Mouse (Mus musculus): ENCODE measurements around the gene Thrb. TPM values are rescaled to one million over a fixed set of nuclear protein-coding genes. Genes with fewer than 3 reads are reported as not detected.
A peak's percentile ranks its signal among the peaks of the same experiment; 100 is the strongest.

The Thrb gene
- 1 to 10 TPM in 17 of 26 experiments, under 1 TPM in 5, not detected in 4; 0.30 to 2.9 (median 1.7) TPM for total RNA-seq (2018; cell fraction: chromatin; rRNA removed)
- under 1 TPM; 0.10 to 0.87 (median 0.30) TPM for total RNA-seq (2018; cell fraction: cytosol; rRNA removed)
- 1 to 10 TPM in 9 of 26 experiments, under 1 TPM in 17; 0.18 to 3.5 (median 0.77) TPM for total RNA-seq (2018; cell fraction: nucleus; rRNA removed)
- 0.11 to 0.30 TPM (median 0.25 TPM) in 3 replicates for polyA plus RNA-seq (2018)

- Histone ChIP-seq H3K27ac (no peak within 1 kb of the TSS), H3K36me3 (ENCODE audit: inconsistent target) (no peaks in the 10 kb centered on the region), H3K4me3 (ENCODE audit: inconsistent target) (peak within 1 kb of the TSS; percentile 32), H3K79me2 (ENCODE audit: inconsistent target) (no peaks in the 10 kb centered on the region)
- 2% methylated on average over 22 of the region's 23 CpGs for WGBS (ENCODE audit: missing documents)
Observed at GRCm38 (mm10) chr14:17659686-17660328, at the start of gene Thrb. TSS of gene Thrb (plus strand) at chr14:17660261.

GRCm38 (mm10) chr14:17621671-17622070 lies 38.4 kb upstream of the Thrb start:
- Histone ChIP-seq H3K79me2 (ENCODE audit: inconsistent target) (no peaks in the 10 kb centered on the region), H3K36me3 (ENCODE audit: inconsistent target) (no peaks in the 10 kb centered on the region), H3K27ac (no peak overlapping the region), H3K4me3 (ENCODE audit: inconsistent target) (no peak overlapping the region)
- WGBS (ENCODE audit: missing documents) = 63% methylated on average over 3 of the region's 3 CpGs

GRCm38 (mm10) chr14:17623936-17624335 lies 36.1 kb upstream of the Thrb start:
- H3K79me2 ChIP-seq (ENCODE audit: inconsistent target) = no peaks in the 10 kb centered on the region
- no peaks in the 10 kb centered on the region for H3K36me3 ChIP-seq (ENCODE audit: inconsistent target)
- no peak overlapping the region for H3K27ac ChIP-seq
- H3K4me3 ChIP-seq (ENCODE audit: inconsistent target) = no peak overlapping the region
- 82% methylated on average over 2 of the region's 2 CpGs for WGBS (ENCODE audit: missing documents)

- H3K79me2 ChIP-seq (ENCODE audit: inconsistent target) = no peaks in the 10 kb centered on the region
- WGBS (ENCODE audit: missing documents) = 51% methylated on average over 5 of the region's 5 CpGs
- H3K36me3 ChIP-seq (ENCODE audit: inconsistent target) = no peaks in the 10 kb centered on the region
- H3K4me3 ChIP-seq (ENCODE audit: inconsistent target) = no peak overlapping the region
- no peak overlapping the region for H3K27ac ChIP-seq
Observed at GRCm38 (mm10) chr14:17629215-17629614, 30.8 kb upstream of the Thrb start.

GRCm38 (mm10) chr14:17632887-17633522 lies 27.1 kb upstream of the Thrb start:
- no peak overlapping the region for H3K27ac ChIP-seq
- no peak overlapping the region for H3K4me3 ChIP-seq (ENCODE audit: inconsistent target)
- no peaks in the 10 kb centered on the region for H3K36me3 ChIP-seq (ENCODE audit: inconsistent target)
- 11% methylated on average over 19 of the region's 19 CpGs for WGBS (ENCODE audit: missing documents)
- no peaks in the 10 kb centered on the region for H3K79me2 ChIP-seq (ENCODE audit: inconsistent target)

- Histone ChIP-seq H3K4me3 (ENCODE audit: inconsistent target) (no peak overlapping the region), H3K36me3 (ENCODE audit: inconsistent target) (no peaks in the 10 kb centered on the region), H3K79me2 (ENCODE audit: inconsistent target) (no peaks in the 10 kb centered on the region), H3K27ac (no peak overlapping the region)
- 87% methylated on average over 3 of the region's 3 CpGs for whole genome bisulfite sequencing (ENCODE audit: missing documents)
Observed at GRCm38 (mm10) chr14:17636971-17637370, 23.1 kb upstream of the Thrb start.

GRCm38 (mm10) chr14:17641770-17642169 lies 18.3 kb upstream of the Thrb start:
- Histone ChIP-seq H3K27ac (no peak overlapping the region), H3K36me3 (ENCODE audit: inconsistent target) (no peaks in the 10 kb centered on the region), H3K4me3 (ENCODE audit: inconsistent target) (no peak overlapping the region), H3K79me2 (ENCODE audit: inconsistent target) (no peaks in the 10 kb centered on the region)
- 90% methylated on average over 3 of the region's 3 CpGs for WGBS (ENCODE audit: missing documents)

- Histone ChIP-seq H3K4me3 (ENCODE audit: inconsistent target) (no peak overlapping the region), H3K27ac (no peak overlapping the region), H3K36me3 (ENCODE audit: inconsistent target) (no peaks in the 10 kb centered on the region), H3K79me2 (ENCODE audit: inconsistent target) (no peaks in the 10 kb centered on the region)
- WGBS (ENCODE audit: missing documents) = 89% methylated on average over 5 of the region's 5 CpGs
Observed at GRCm38 (mm10) chr14:17655084-17655483, 5.0 kb upstream of the Thrb start.

- Histone ChIP-seq H3K36me3 (ENCODE audit: inconsistent target) (no peaks in the 10 kb centered on the region), H3K27ac (no peak overlapping the region), H3K79me2 (ENCODE audit: inconsistent target) (no peaks in the 10 kb centered on the region), H3K4me3 (ENCODE audit: inconsistent target) (peak overlapping the region; percentile 32; the same call in 1 of the 2 replicates)
- 0% methylated on average over 9 of the region's 10 CpGs for WGBS (ENCODE audit: missing documents)
Observed at GRCm38 (mm10) chr14:17659031-17659430, 1.0 kb upstream of the Thrb start.

- H3K79me2 ChIP-seq (ENCODE audit: inconsistent target) = no peaks in the 10 kb centered on the region
- no peak overlapping the region for H3K27ac ChIP-seq
- WGBS (ENCODE audit: missing documents) = under 1% methylated on average over 73 of the region's 82 CpGs
- H3K4me3 ChIP-seq (ENCODE audit: inconsistent target) = peak overlapping the region; percentile 32
- H3K36me3 ChIP-seq (ENCODE audit: inconsistent target) = no peaks in the 10 kb centered on the region
Observed at GRCm38 (mm10) chr14:17660329-17661099, 453 bp downstream of the Thrb start.

GRCm38 (mm10) chr14:17661100-17661521 lies 1.1 kb downstream of the Thrb start:
- Histone ChIP-seq H3K36me3 (ENCODE audit: inconsistent target) (no peaks in the 10 kb centered on the region), H3K4me3 (ENCODE audit: inconsistent target) (peak overlapping the region; percentile 16; the same call in 1 of the 2 replicates)
- 1% methylated on average over 16 of the region's 16 CpGs for WGBS (ENCODE audit: missing documents)

GRCm38 (mm10) chr14:17662087-17662486 lies 2.0 kb downstream of the Thrb start:
- Histone ChIP-seq H3K27ac (no peak overlapping the region), H3K36me3 (ENCODE audit: inconsistent target) (no peaks in the 10 kb centered on the region), H3K4me3 (ENCODE audit: inconsistent target) (no peak overlapping the region), H3K79me2 (ENCODE audit: inconsistent target) (no peaks in the 10 kb centered on the region)
- 75% methylated on average over 5 of the region's 5 CpGs for WGBS (ENCODE audit: missing documents)

More at GRCm38 (mm10) chr14:17661100-17661521, 1.1 kb downstream of the Thrb start:
- Histone ChIP-seq H3K27ac (no peak overlapping the region), H3K79me2 (ENCODE audit: inconsistent target) (no peaks in the 10 kb centered on the region)

GRCm38 (mm10) chr14:17674335-17674734 lies 14.3 kb downstream of the Thrb start:
- 89% methylated on average over 1 of the region's 1 CpGs for WGBS (ENCODE audit: missing documents)
- Histone ChIP-seq H3K27ac (no peak overlapping the region), H3K36me3 (ENCODE audit: inconsistent target) (no peaks in the 10 kb centered on the region), H3K4me3 (ENCODE audit: inconsistent target) (no peak overlapping the region), H3K79me2 (ENCODE audit: inconsistent target) (no peaks in the 10 kb centered on the region)

- 93% methylated on average over 3 of the region's 3 CpGs for WGBS (ENCODE audit: missing documents)
Observed at GRCm38 (mm10) chr14:17675214-17675613, 15.2 kb downstream of the Thrb start.

More at GRCm38 (mm10) chr14:17675214-17675613, 15.2 kb downstream of the Thrb start:
- Histone ChIP-seq H3K4me3 (ENCODE audit: inconsistent target) (no peak overlapping the region), H3K36me3 (ENCODE audit: inconsistent target) (no peaks in the 10 kb centered on the region), H3K27ac (no peak overlapping the region), H3K79me2 (ENCODE audit: inconsistent target) (no peaks in the 10 kb centered on the region)
